Mouse (Mus musculus): ENCODE measurements around the gene Tomm20l. TPM values are rescaled to one million over a fixed set of nuclear protein-coding genes. Genes with fewer than 3 reads are reported as not detected.
A peak's percentile ranks its signal among the peaks of the same experiment; 100 is the strongest.
"Not testable (repeated sequence)": the region's sequence is repeated elsewhere in the genome, so short reads cannot be mapped to it uniquely, and the experiment has no call there.

Tomm20l gene
- polyA plus RNA-seq (2021), result not detected

- H3K27me3 ChIP-seq, result no peaks in the 10 kb centered on the region
- POLR2A ChIA-PET, result interaction anchor here (0.6 kb wide), 1 partner anchor 137 kb away, joined by 5 read pairs; the partner anchor contains the start of gene Psma3
- no peak for TF ChIP-seq CTCF (IDR thresholded peaks at IDR 0.05)
- ATAC-seq, result no peak
- no peak for DNase-seq (ENCODE audit: low read depth, low spot score)
- in situ Hi-C loops (cut with MboI; ENCODE audit: low pct_unique_long_range_greater_than_20kb), result no loop called here
- CTCF ChIA-PET, result no interaction called here
Observed at GRCm38 (mm10) chr12:71111331-71111730, at the start of gene Tomm20l. Tomm20l (plus strand) TSS chr12:71111428.

GRCm38 (mm10) chr12:71069846-71070245, 41.4 kb upstream of the Tomm20l start:
- H3K27me3 ChIP-seq, result no peaks in the 10 kb centered on the region
- no peak for DNase-seq (ENCODE audit: low read depth, low spot score)
- CTCF ChIA-PET, result no interaction called here
- POLR2A ChIA-PET, result no interaction called here
- no peak for ATAC-seq
- in situ Hi-C loops (cut with MboI; ENCODE audit: low pct_unique_long_range_greater_than_20kb), result no loop called here
- TF ChIP-seq CTCF (IDR thresholded peaks at IDR 0.05), result no peak

GRCm38 (mm10) chr12:71072048-71072447, 39.2 kb upstream of the Tomm20l start:
- ATAC-seq (no peak), DNase-seq (ENCODE audit: low read depth, low spot score) (no peak)
- TF ChIP-seq CTCF (IDR thresholded peaks at IDR 0.05), result no peak
- ChIA-PET POLR2A (no interaction called here), CTCF (no interaction called here)
- in situ Hi-C loops (cut with MboI; ENCODE audit: low pct_unique_long_range_greater_than_20kb), result no loop called here
- no peaks in the 10 kb centered on the region for H3K27me3 ChIP-seq

- DNase-seq (ENCODE audit: low read depth, low spot score), result no peak
- peak; percentile 62 for TF ChIP-seq CTCF (IDR thresholded peaks at IDR 0.05)
- H3K27me3 ChIP-seq, result no peaks in the 10 kb centered on the region
- POLR2A ChIA-PET, result no interaction called here
- ATAC-seq, result no peak
- CTCF ChIA-PET, result no interaction called here
- in situ Hi-C loops (cut with MboI; ENCODE audit: low pct_unique_long_range_greater_than_20kb), result no loop called here
Observed at GRCm38 (mm10) chr12:71073113-71073730, 38.0 kb upstream of the Tomm20l start.

GRCm38 (mm10) chr12:71086331-71086730, 24.9 kb upstream of the Tomm20l start:
- no peaks in the 10 kb centered on the region for H3K27me3 ChIP-seq
- POLR2A ChIA-PET, result no interaction called here
- no peak for TF ChIP-seq CTCF (IDR thresholded peaks at IDR 0.05)
- CTCF ChIA-PET, result no interaction called here
- in situ Hi-C loops (cut with MboI; ENCODE audit: low pct_unique_long_range_greater_than_20kb), result no loop called here
- DNase-seq (ENCODE audit: low read depth, low spot score), result no peak
- no peak for ATAC-seq

GRCm38 (mm10) chr12:71104275-71104674, 7.0 kb upstream of the Tomm20l start:
- POLR2A ChIA-PET; ATAC-seq; DNase-seq (ENCODE audit: low read depth, low spot score); CTCF ChIA-PET; H3K27me3 ChIP-seq; in situ Hi-C loops (cut with MboI; ENCODE audit: low pct_unique_long_range_greater_than_20kb): not testable (repeated sequence)

- no peak for DNase-seq (ENCODE audit: low read depth, low spot score)
- ChIA-PET POLR2A (no interaction called here), CTCF (no interaction called here)
- no peak for TF ChIP-seq CTCF (IDR thresholded peaks at IDR 0.05)
- in situ Hi-C loops (cut with MboI; ENCODE audit: low pct_unique_long_range_greater_than_20kb), result no loop called here
- no peak for ATAC-seq
- no peaks in the 10 kb centered on the region for H3K27me3 ChIP-seq
Observed at GRCm38 (mm10) chr12:71107216-71107771, 3.9 kb upstream of the Tomm20l start.

- ChIA-PET CTCF (no interaction called here), POLR2A (interaction anchor here (0.6 kb wide), 2 partner anchors 14 to 97 kb away, joined by 3 read pairs; partner anchors contain the start of gene Arid4a)
- TF ChIP-seq CTCF (IDR thresholded peaks at IDR 0.05), result no peak
- no peaks in the 10 kb centered on the region for H3K27me3 ChIP-seq
- in situ Hi-C loops (cut with MboI; ENCODE audit: low pct_unique_long_range_greater_than_20kb), result no loop called here
- no peak for DNase-seq (ENCODE audit: low read depth, low spot score)
- ATAC-seq, result no peak
Observed at GRCm38 (mm10) chr12:71113074-71113473, 1.8 kb downstream of the Tomm20l start.

GRCm38 (mm10) chr12:71113675-71114288, 2.6 kb downstream of the Tomm20l start:
- in situ Hi-C loops (cut with MboI; ENCODE audit: low pct_unique_long_range_greater_than_20kb), result no loop called here
- POLR2A ChIA-PET, result interaction anchor here (0.6 kb wide), 2 partner anchors 14 to 98 kb away, joined by 3 read pairs; partner anchors contain the start of gene Arid4a
- no peak for DNase-seq (ENCODE audit: low read depth, low spot score)
- no peak for TF ChIP-seq CTCF (IDR thresholded peaks at IDR 0.05)
- no peaks in the 10 kb centered on the region for H3K27me3 ChIP-seq
- CTCF ChIA-PET, result no interaction called here
- no peak for ATAC-seq

GRCm38 (mm10) chr12:71116411-71116810, 5.2 kb downstream of the Tomm20l start:
- no peak for DNase-seq (ENCODE audit: low read depth, low spot score)
- no peak for TF ChIP-seq CTCF (IDR thresholded peaks at IDR 0.05)
- H3K27me3 ChIP-seq, result no peaks in the 10 kb centered on the region
- ATAC-seq, result peak; percentile 73
- ChIA-PET CTCF (no interaction called here), POLR2A (no interaction called here)
- in situ Hi-C loops (cut with MboI; ENCODE audit: low pct_unique_long_range_greater_than_20kb), result no loop called here

GRCm38 (mm10) chr12:71122731-71123130, 11.5 kb downstream of the Tomm20l start:
- CTCF ChIA-PET, result no interaction called here
- in situ Hi-C loops (cut with MboI; ENCODE audit: low pct_unique_long_range_greater_than_20kb), result no loop called here
- no peaks in the 10 kb centered on the region for H3K27me3 ChIP-seq

More at GRCm38 (mm10) chr12:71122731-71123130, 11.5 kb downstream of the Tomm20l start:
- no peak for ATAC-seq
- TF ChIP-seq CTCF (IDR thresholded peaks at IDR 0.05), result no peak
- POLR2A ChIA-PET, result no interaction called here
- no peak for DNase-seq (ENCODE audit: low read depth, low spot score)

Measured in Patski (cell line).